Mouse (Mus musculus): ENCODE measurements around the gene Wbp1. TPM values are rescaled to one million over a fixed set of nuclear protein-coding genes. Genes with fewer than 3 reads are reported as not detected.
A peak's percentile ranks its signal among the peaks of the same experiment; 100 is the strongest.

The Wbp1 gene
- polyA plus RNA-seq, 2 experiments from 2014 or later = 21.2 to 31.7 TPM

DNA sequence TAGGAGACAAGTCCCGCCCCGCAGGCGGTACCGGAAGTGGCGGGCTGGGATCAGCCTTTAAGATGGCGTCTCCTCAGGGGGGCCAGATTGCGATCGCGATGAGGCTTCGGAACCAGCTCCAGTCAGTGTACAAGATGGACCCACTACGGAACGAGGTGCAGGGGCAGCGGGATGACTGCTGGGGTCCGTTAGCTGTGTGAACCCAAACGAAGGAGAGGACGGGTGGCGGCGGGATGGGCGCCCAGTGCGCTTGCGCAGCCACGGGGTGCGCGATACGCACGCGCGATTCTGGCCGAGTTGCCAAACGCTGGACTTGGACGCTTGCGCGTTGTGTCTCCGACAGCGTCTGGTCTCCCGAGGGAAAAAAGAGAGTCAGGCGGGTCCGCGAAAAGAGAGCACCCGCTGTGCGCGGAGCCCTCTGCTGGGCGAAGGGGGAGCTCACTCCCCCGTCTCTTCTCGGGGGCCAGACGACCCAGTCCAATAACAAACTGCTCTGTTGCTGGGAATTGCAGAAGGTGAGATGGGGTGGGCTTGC lies 43.0 kb downstream of the Wbp1 start:
- ATAC-seq = peak; percentile 33

DNA sequence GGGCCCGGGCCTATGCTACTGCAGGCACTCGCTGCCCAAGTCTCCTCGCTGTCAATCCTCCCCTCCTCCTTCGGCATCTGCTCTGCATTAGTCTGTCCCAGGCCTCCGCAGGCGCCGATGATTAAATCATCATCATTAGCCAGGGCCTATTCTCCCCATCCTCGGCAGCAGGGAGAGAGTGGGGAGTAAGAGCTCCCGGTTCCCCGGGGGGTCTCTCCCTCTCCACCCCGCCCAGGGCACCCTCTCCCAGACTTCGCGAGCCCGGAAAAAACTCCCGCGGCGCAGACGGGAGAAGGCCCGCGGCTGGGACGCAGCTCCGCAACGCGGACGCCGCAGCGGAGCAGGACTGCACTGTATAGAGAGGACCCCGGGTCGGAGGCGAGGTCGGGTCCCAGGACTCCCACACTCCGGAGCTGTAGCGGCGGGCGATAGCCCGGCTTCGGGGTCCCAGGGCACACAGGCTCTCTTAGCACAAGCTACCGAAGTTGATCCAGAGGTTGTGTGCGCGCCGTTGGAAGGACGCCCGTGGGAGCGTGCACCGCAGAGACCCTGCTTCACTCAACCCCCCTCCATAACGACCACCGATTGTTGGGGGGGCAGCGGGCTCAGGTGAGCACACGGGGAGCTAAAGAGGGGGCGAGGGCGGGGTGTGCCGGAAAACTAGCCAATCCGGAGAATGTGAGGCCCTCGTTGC lies 43.6 kb downstream of the Wbp1 start, which contains the start of gene Pcgf1:
Pcgf1 (plus strand) TSS at position 240 of the 694 bp plus-strand sequence.
- ATAC-seq = peak; percentile 95

DNA sequence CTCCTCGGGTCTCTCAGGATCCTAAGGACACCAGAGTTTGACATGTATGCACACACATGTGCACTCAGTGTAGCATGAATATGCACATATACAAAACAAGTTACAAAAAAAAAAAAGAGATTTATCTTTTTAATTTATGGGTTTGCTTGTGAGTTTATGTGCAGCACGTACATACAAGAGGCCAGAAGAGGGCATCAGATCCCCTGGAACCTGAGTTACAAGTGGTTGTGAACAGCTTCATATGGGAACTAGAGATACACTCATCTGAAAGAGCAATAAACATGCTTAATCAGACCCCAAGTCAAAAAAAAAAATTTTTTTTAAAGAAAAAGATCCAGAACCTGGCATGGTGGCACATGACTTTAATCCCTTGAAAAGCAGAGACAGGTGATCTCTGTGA lies 46.4 kb downstream of the Wbp1 start:
- ATAC-seq = no peak

DNA sequence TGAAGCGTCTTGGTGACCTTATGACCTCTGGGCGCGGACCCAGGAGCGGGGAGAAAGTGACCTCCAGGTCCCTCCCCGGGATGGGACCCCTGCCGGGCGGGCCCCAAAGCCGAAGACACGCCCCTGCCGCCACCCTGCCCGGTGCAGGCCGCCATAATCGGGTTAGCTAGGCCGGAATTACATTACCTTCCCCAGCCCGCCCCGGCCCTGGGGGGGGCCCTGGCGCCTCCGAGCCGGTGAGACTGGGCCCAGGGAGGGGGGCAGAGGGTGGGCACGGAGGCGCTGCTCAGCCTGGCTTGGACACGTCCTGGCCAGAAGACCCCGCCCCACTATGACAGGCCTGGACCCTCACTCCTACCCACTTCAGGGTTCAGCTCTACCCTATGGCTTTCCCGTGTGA lies 50.1 kb downstream of the Wbp1 start:
- no peak for ATAC-seq

DNA sequence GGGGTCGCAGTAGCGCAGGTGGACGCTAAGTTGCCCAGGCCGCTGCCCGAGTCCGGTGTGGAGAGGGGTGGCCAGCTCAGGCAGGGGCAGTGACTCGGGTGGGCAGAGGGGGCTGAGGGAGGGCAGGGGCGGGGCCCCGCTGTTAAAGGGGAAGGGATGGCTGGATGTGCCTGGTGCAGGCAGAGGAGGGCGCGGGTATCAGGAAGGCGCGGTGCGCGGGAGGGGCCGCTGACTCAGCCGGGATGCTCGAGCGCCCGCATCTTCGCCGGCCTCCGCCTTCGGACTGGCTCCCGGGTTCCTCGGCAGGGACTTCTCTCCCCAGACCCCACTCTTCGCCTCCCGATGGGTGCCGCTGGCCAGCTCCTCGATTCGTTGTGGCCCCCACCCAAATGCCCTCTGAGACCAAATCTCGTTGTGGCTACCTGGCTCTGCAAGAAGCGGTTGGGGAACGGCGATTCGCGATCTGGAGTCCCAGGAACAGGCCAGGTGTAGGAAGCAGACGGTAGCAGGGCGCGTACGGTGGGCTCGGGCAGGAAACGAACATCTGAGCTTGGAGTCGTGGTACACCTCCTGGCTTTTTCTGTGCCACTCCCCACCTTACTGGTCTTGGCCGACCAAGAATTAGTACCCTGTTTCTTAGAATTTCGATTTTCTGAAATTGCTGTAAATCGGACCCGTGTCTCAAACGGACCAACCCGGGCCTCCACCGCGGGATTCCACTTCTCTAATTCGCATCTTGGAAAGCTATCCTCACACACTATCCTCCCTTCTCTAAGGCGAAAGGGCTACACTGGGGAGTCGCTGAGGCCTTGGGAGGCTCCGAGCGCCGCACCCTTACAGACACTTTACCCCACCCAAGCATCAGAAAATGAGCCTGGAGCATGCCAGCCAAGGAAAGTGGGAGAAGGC lies 50.8 kb downstream of the Wbp1 start:
- ATAC-seq = no peak

DNA sequence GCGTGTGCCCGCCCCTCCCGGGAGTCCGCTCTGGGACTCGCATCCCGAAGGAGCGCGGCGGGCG lies 51.3 kb downstream of the Wbp1 start, which contains the start of gene Tlx2:
Tlx2 (minus strand) TSS at position 47 of the 64 bp plus-strand sequence.
- ATAC-seq = no peak

DNA sequence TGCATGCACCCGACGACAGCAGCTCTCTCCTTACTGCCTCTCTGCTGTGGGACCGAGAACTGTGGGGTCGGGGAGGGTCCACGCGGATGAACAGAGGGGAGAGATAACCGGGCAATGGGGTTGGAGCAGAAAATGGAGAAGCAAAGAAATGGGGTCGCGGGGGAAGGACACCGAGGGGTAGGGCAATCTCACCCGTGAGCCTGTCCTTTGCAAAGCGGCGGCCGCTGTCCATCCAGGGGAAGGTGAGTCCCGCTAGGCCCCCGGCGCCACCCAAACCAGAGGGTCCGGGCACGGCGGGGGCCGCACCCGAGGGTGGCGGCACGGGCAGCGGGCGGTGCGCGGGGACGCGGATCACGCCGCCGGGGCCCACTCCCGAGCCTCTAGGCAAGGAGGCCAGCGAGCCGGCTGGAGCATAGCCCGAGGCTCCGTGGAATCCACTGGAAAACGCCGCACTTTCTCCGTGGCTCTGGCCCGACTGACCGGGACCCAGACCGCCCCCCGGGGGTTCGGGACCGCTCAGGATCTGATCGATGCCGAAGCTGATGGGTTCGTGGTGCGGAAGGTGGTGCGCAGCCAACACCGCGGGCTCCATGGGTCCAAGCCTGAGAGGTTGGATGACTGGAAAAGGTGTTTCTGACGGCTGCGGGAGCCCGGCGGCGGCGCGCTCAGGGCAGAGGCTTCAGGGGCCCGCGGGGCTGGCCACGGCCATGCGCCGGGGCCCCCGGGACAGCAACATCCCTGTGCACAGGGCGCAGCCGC lies 51.7 kb downstream of the Wbp1 start:
- ATAC-seq = no peak

Other genes with a start within 250 kb of the Wbp1 start
- gene Sema4f, start 181.8 kb downstream of the Wbp1 start, polyA plus RNA-seq (2017; shearing (Covaris generic)) = 1 to 10 TPM; 2.7 to 3.8 TPM
- 1 to 10 TPM in 1 of 2 experiments, under 1 TPM in 1; 0.74 to 1.4 TPM for gene M1ap, start 174.7 kb downstream of the Wbp1 start, polyA plus RNA-seq (2017; shearing (Covaris generic))
- gene Dok1, start 88.1 kb downstream of the Wbp1 start, polyA plus RNA-seq (2017; shearing (Covaris generic)) = 10 to 100 TPM; 26.3 to 47.2 TPM
- under 1 TPM in 1 of 2 experiments, not detected in 1; 0.26 TPM for gene Loxl3, start 87.4 kb downstream of the Wbp1 start, polyA plus RNA-seq (2017; shearing (Covaris generic))
- gene Aup1, start 67.0 kb downstream of the Wbp1 start, polyA plus RNA-seq (2017; shearing (Covaris generic)) = 100 to 1,000 TPM; 432 to 455 TPM
- gene Htra2, start 66.3 kb downstream of the Wbp1 start, polyA plus RNA-seq (2017; shearing (Covaris generic)) = 10 to 100 TPM; 19.0 to 22.2 TPM
- 1 to 10 TPM; 1.5 to 1.6 TPM for gene Dqx1, start 63.7 kb downstream of the Wbp1 start, polyA plus RNA-seq (2017; shearing (Covaris generic))
- not detected for gene Tlx2, start 51.3 kb downstream of the Wbp1 start, polyA plus RNA-seq (2017; shearing (Covaris generic))
- 10 to 100 TPM; 31.2 to 35.9 TPM for gene Pcgf1, start 43.7 kb downstream of the Wbp1 start, polyA plus RNA-seq (2017; shearing (Covaris generic))
- not detected for gene Lbx2, start 35.2 kb downstream of the Wbp1 start, polyA plus RNA-seq (2017; shearing (Covaris generic))
- gene Ccdc142, start 20.0 kb downstream of the Wbp1 start, polyA plus RNA-seq (2017; shearing (Covaris generic)) = not detected
- gene Gm42688, start 19.9 kb downstream of the Wbp1 start, polyA plus RNA-seq (2017; shearing (Covaris generic)) = 1 to 10 TPM in 1 of 2 experiments, under 1 TPM in 1; 0.52 to 1.0 TPM
- gene Mrpl53, start 12.5 kb downstream of the Wbp1 start, polyA plus RNA-seq (2017; shearing (Covaris generic)) = 10 to 100 TPM; 63.9 to 66.3 TPM
- 10 to 100 TPM in 1 of 2 experiments, 1 to 10 TPM in 1; 8.7 to 12.5 TPM for gene Mogs, start 6.1 kb downstream of the Wbp1 start, polyA plus RNA-seq (2017; shearing (Covaris generic))
- 1 to 10 TPM; 1.3 to 2.4 TPM for gene Ino80b, start 3.9 kb upstream of the Wbp1 start, polyA plus RNA-seq (2017; shearing (Covaris generic))
- gene Rtkn, start 13.9 kb upstream of the Wbp1 start, polyA plus RNA-seq (2017; shearing (Covaris generic)) = not detected
- under 1 TPM in 1 of 2 experiments, not detected in 1; 0.73 TPM for gene Wdr54, start 34.8 kb upstream of the Wbp1 start, polyA plus RNA-seq (2017; shearing (Covaris generic))
- not detected for gene 1700003E16Rik, start 34.8 kb upstream of the Wbp1 start, polyA plus RNA-seq (2017; shearing (Covaris generic))
- gene Dctn1, start 44.4 kb upstream of the Wbp1 start, polyA plus RNA-seq (2017; shearing (Covaris generic)) = 10 to 100 TPM; 12.7 to 24.6 TPM
- under 1 TPM; 0.48 to 0.76 TPM for gene Slc4a5, start 98.3 kb upstream of the Wbp1 start, polyA plus RNA-seq (2017; shearing (Covaris generic))
- 100 to 1,000 TPM; 124 to 145 TPM for gene Mthfd2, start 204.3 kb upstream of the Wbp1 start, polyA plus RNA-seq (2017; shearing (Covaris generic))
- gene Mob1a, start 204.5 kb upstream of the Wbp1 start, polyA plus RNA-seq (2017; shearing (Covaris generic)) = 10 to 100 TPM; 66.3 to 74.8 TPM
- gene Bola3, start 227.6 kb upstream of the Wbp1 start, polyA plus RNA-seq (2017; shearing (Covaris generic)) = 10 to 100 TPM; 66.0 to 72.3 TPM